Mouse (Mus musculus) urinary bladder, adult 2 months (tissue): Measurements from ENCODE around the gene Ctnnd2. TPM values are rescaled to one million over a fixed set of nuclear protein-coding genes. Genes with fewer than 3 reads are reported as not detected.
A peak's percentile ranks its signal among the peaks of the same experiment; 100 is the strongest.

ENCODE experiments used
- DNase-seq: peaks from one replicate; pipeline ENCODE4 v3.0.0; 2022; ENCODE audit warnings: low spot score
- polyA plus RNA-seq: library from polyadenylated mRNA; depleted of rRNA; stranded (reverse); fragments of >200 nt; gene quantifications from 2 replicates; pipeline ENCODE4 v1.2.3, GENCODE M21; 2012

The Ctnnd2 gene
- polyA plus RNA-seq, 1 experiment = 11.1 TPM

DNA sequence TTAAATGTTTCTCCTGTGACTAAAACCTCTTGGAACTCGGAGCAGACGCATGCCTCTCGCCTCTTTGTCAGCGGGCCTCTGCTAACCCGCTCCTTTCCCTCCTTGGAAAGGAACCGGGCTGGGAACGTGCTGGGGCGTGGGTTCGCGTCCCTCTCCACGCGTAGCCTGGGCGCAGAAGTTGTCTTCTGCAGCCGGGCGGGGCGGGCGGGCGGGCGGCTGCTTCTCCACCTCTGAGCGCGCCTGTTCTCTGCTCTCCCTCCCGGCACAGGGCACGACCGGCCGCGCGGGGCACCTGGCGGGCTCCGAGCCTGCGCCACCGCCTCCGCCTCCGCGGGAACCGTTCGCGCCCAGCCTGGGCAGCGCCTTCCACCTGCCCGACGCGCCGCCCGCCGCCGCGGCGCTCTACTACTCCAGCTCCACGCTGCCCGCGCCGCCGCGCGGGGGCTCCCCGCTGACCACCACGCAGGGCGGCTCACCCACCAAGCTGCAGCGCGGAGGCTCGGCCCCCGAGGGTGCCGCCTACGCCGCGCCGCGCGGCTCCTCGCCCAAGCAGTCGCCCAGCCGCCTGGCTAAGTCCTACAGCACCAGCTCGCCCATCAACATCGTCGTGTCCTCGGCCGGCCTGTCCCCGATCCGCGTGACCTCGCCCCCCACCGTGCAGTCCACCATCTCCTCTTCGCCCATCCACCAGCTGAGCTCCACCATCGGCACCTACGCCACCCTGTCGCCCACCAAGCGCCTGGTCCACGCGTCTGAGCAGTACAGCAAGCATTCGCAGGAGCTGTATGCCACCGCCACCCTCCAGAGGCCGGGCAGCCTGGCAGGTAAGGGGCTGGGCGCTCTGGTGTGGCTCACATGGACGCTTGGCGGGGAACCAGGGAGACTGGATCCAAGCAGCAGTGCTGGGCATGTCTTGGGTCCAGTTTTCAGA lies 474.4 kb downstream of the Ctnnd2 start:
- peak; percentile 28 for DNase-seq

DNA sequence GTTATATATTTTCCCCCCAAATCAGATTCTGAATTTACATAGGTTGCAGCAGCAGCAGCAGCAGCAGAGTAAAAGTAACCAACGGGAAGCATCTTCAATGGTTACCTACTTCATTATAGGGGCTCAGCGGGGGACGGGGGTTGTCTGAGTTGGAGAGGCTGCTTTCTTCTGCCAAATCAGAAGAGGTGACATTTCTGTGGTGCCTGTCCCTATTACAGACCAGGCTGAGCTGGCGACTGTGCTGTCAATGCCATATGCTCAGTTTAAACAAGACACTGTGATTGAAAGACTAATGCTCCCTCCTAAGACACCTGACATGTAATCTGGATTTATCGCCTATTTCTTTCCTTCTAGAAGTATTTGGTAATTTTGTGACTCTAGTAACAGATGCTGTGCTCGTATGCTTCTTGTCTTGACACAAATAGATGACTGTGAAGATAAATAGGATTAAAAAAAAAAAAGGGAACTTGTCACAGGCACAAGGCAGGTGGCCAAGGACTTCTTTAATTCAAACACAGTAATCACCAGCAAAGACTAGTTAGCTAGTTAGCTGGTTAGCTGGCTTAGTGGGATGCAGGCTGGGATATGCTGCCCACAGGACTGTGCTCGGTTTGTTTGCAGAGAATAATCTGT lies 475.4 kb downstream of the Ctnnd2 start:
- no peak for DNase-seq

DNA sequence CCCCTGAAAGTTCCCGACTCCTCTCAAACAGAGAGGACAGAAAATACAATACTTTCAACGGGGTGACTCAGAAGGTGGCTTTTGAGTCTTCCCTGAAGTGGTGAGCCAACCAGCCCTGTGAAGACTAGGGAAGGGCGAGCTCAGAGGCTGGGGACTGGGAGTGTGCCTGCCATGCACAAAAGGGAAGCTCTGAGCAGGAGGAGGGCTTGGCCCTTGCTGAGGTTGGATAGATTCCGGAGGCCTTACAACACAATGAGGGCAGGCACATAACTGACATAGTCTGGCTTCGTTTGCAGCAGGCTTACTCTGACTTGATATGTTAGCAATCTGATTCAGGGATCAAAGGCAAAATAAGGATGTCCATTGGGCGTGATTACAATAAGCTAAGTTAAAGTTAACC lies 477.6 kb downstream of the Ctnnd2 start:
- no peak for DNase-seq

DNA sequence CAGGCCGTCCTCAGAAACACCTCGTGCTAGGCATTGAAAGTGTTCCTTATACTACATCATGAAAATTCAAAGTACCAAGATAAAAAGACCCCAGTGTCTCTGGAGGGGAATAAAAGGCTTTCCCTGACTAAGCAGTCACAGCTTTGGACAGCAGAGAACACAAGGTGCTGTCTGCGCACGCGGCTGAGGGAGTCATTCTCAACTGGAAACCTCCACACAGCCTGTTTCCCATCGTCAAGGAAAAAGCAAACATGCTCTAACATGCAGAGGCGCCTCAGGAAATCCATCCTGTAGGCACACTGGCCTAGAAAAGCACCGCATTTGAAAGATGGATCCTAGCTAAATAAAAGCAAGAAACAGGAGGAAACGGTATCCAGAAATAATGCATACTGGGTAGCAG lies 483.0 kb downstream of the Ctnnd2 start:
- DNase-seq = no peak

DNA sequence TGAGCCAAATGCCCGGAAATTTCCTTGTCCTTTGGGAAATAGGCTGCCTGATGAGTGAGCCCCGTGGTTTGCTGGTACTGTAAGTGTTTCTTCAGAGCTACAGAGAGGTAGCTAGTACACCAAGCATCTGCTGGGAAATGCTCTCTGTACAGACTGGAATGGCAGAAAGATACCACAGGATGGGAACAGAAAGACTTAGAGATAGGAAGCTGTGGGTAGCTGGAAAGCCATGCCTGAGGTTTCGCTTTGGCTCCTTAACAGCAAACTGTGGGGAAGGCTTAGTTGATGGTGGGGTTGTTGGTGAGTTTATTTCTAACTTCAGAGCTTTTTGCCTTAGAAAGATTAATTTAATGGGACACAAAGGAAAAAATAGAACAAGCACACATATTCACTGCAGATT lies 485.2 kb downstream of the Ctnnd2 start:
- no peak for DNase-seq

DNA sequence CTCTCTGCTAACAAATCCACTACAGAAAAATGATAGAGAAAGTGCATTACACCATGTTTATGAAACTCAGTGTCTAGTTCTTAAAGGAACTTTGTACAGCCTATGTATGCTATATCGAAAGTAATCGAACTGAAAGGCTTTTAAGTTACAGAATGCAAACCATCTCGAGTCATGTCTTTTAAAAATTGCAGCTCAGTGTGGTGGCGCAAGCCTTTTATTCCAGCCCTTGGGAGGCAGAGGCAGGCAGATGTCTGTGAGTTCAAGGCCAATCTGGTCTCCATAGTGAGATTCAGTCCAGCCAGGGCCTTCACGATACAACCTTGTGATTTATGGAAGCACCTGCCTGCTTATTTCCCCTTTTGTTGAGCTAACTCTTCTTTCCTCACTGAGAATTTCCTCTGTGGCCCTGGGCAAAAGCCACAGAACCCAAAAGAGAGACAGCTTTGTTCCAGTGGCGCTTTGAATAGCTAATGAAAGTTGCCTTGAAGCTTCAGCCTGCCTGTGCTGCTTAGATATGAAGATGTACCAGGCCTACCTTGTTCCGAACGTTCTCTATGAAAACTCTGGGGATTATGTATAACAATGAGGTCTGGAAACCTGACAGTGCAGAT lies 488.3 kb downstream of the Ctnnd2 start:
- no peak for DNase-seq

DNA sequence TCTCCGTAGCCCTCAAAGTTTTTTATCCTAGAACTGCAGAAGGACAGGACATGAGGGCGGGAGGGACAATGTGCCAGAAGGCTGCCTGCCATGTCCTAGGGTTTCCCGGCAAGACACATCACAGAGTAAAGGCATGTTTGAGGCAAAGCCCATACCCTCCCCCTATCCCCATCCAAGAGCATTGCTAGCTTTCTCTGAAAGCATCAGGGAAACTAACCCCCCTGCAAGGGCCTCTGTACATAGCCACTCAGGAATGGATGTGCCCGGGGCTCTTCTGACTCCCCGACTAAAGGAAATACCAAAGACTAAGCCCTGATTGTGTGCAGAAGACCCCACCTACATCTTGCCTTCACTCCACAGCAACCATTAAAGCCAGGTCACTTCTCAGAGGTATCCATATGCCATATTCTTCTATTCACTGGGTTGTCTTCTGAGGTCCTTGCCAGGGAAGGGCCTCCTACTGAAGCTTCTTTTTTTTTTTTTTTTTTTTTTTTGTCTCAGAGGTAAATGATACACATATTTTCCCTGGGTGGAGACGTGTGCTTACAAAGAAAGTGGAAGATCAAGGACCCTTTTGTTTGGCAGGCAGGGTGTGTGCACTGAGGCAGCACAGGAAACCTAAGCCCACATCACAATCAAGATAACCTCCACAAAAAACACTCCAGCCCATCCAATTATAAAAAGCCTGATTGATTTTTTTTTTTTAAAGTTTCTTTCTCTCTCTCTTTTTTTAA lies 489.5 kb downstream of the Ctnnd2 start:
- DNase-seq = no peak

DNA sequence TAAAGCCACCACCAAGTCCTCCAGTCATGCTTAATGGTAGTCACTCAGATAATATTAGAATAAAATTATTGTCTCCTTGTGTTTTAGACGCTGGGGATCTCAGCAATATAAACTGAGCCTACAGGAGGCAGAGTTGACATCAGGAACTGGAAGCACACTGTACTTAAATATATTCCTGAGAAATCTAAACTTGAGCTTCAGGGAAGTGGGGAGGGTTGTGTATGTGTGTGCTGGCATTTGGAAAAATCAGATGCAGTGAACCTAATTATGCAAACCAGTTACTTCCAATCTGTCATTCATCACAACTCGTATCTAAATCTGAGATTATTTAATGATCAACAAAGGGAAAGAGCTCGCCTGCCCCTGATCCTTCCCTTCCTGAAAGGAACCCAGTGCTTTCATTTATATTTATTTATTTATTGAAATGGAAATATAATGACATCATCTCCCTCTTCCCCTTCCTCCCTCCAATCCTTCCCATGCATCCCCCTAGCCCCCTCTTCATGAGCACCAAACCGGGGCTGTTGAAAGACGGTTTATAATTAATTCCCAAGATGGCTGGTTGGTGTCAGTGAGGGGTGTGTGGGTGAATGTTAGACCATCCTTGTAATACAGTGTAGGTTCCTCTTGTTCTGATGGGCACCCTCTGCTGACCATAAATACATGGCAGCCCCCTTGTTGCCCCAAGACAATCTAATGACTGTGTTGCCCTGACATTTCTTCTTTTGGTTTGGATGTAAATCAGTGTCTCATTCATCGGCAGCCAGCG lies 495.6 kb downstream of the Ctnnd2 start:
- DNase-seq = no peak

DNA sequence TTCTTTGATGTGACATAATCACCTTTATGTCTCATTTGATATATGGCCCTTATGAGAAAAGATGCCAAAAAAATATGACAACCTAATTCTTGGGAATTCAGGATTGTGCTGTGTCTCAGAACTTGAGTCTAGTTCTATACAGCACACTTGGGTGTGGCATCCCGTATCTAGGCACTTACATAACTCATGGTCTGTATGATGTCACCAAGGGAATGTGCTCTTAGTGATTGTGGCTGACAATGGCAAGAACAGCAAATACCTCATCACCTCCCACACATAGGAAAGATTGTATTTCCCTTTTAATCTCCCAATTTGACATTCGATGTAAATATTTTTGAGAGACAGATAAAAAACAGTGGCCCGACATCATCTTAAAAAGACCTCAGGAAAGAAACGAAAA lies 509.5 kb downstream of the Ctnnd2 start:
- DNase-seq = no peak

DNA sequence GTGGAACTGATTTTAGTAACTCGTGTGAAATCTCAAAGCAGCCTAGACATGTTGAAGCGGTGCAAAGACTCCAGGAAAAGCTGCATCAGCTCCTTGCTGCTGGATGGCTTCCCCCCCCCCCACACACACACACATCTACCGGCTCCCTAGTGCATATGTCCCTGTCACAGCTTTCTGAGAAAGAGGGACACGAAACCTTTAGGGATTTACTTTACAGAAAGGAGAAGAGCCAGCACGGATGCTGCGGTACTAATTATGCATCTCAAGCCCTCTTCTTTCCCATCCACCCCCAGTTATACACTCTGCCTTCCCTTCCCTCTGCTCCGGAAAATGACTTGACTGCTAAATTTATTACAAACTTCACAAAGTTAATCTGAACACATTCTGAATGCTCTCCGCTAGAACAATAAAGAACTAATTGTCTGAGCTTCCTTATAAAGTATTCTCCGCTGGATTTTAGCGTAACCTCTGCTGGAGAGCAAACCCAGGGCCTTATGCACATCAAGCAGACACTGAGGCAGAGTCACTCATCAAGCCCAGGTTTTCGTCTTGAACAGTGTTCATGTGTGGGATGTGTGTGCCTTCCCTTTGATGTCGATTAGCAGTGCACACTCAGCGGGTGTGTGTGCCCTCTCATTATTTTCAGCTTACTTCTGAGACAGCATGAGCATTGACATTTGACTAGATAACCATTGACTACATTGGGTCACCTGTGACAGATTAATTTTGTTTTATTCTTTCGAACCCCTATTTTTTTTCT lies 510.1 kb downstream of the Ctnnd2 start:
- DNase-seq = no peak

DNA sequence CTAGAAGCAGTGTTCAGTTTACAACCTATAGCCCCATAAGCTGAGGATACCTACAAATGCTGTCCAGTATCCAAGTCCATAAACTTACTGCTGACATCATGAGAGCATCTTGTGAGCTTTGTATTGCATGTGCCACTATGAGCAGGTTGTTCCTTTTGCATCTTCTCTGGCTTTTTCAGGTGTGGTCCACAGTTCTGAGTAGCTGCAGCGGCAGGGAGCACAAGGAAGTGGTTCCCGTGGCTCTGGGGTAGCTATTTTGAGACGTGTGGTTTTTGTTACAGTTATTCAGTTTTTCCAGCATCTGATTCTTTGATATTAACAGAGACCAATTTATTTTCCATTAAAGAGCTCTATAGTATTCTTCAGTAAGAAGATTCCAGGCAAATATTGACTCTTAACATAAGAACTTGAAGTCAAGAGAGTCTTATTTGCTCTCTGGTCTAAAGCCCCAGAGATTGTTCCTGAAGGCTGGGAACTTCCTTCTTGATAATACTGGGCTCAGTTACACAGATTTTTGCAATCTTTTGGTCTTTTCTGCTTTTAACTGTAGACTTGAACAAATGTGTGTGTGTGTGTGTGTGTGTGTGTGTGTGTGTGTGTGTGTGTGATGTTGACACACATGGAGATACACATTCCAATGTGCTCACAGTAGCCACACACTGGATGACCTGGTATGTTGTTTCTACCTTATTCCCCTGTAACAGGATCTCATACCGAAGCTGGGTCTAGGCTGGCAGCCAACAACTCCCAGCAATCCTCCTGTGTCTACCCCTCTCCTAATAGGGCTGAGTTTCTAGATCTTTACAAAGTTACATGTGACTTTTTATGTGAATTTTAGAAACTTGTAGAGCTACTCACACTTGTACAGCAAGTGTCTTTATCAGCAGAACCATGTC lies 514.1 kb downstream of the Ctnnd2 start:
- DNase-seq = no peak

DNA sequence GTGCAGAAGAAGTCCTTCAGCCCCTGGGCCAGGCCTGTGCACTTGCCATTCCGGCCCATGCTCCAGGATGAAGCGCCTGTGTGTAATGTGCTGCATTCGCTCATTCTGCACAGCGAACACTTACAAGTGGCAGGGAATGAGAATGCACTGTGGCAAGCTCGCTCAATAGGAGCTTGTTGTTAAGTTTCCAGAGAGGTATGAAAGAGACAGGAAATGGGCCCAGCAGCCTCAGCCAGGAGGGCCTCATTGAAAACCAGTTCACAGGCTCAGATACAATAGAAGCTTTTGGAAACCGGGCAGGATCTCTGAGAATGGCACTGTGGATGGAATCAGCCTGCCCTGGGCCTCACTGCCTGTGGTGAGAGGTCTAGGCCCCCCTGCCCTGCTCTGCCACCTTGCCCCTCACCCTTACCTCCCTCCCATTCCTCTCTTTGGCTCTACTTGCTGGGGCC lies 521.4 kb downstream of the Ctnnd2 start:
- no peak for DNase-seq

DNA sequence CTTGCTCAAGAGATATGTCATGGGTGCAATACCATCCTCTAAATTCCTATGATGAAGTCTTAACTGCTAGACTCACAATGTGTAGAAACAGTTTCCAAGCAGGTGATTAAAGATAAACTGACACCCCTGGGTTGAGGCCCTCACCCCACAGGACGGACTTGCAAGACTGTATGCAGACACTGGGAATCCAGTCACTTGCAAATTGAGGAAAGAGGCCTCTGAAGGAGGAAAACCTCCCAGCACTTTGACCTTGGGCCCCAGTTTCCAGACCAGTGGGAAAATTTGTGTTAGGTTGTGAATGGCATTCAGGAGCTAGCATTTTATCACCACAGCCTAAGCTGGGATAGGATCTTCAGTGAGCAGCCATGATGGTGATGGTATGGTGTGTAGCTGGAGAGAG lies 521.9 kb downstream of the Ctnnd2 start:
- no peak for DNase-seq

DNA sequence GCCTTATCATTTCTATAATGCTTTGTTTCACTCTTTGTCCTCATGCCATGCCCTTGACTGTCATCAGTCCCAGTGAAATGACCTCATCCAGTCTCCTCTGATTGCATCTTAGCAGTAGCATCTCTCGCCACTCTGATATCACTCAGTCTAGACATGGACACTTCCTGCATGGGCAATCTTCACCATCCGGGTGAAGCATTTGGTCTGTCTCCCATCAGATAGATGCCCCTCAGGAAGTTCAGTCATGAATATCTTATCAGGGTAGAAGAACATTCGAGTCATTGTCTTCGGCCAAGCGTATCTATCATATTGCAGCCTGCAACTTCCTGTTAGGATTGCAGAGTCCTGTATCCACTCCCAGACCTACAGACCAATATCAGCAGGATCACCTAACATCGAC lies 523.5 kb downstream of the Ctnnd2 start:
- no peak for DNase-seq

DNA sequence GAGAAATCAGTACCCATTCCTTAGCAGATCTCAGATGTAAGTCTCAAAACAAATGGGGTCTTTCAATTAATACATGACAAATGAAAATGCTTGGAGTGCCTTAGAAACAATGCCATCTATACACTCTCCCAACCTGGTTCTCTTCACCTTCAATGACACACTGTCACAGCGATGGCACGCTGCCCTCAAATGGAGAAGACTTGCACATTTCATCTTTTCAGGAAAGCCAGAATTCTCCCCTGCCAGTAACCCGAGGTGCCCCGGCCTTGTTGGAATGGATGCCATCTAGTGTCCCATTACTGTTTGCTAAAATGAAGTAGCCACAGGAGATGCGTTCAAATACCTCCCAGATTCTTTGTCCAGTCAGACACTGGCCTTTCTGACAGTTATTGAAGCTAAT lies 525.0 kb downstream of the Ctnnd2 start:
- DNase-seq = no peak

DNA sequence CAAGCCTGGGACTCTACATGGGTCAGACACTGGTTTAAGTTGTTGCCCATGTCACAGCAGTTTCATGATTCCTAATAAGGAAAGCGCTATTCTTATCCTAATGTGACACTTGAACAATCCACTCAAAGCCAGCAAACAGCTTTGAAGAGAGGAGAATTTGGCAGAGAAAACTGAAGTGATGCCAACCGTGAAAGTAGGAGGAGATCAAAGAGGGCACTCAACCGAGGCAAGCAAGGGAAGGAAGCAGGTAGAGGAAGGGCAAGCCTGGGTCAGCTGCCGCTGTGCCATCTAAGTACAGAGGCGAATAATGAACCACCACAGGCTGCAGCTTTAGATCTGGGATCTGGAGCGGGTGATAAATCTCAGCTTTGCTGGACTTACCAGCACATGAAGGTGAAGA lies 528.4 kb downstream of the Ctnnd2 start:
- no peak for DNase-seq

DNA sequence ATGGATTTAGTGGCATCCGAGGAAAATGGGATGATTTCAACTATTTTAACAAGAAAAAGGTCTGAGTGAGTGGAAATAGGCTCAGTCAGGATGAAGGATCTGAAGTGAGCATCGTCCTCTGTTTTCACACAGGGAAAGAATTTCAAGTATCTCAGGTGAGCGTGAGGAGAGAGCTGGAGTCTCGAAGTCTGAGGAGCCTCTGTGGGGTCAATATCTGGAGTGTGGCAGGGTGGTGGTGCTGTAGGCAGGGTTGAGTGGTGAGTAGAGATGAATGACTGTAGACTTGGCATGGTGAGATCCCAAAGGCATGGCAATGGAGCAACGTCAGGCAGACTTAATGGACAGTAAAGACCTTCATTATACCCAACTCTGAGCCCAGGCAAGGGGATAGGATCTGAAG lies 529.2 kb downstream of the Ctnnd2 start:
- no peak for DNase-seq

DNA sequence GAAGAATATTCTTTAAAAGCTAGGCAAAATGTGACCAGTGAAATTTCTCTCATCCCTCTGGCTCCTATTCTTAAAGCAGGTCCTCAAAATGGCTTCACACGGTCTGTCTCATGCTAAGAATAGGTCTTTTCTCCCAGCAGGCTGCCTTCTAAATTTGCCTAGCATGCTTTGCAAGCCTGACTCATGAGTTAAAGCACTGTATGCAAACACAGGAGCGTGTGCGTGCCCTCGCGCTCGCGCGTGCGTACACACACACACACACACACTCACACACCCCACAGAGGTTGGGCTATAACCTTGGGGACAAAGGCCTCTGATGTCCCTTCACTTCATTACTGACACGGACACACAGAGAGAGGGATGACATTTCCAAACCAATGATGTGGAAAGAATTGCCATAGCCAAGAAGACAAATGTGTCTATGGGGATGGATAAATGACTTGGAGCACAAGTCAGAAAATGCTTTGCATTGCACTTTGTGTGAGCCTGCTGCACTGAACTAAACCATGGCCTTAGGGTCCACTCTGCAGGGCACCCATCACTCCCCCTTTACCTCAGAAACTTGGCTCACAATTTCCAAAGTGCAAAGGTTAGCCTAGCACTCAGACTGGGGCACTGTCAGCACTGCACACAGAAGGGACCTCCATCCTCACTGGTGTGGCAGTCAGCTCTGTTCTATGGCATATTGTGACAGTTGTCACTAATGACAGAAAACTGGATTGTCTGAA lies 536.8 kb downstream of the Ctnnd2 start:
- DNase-seq = no peak

DNA sequence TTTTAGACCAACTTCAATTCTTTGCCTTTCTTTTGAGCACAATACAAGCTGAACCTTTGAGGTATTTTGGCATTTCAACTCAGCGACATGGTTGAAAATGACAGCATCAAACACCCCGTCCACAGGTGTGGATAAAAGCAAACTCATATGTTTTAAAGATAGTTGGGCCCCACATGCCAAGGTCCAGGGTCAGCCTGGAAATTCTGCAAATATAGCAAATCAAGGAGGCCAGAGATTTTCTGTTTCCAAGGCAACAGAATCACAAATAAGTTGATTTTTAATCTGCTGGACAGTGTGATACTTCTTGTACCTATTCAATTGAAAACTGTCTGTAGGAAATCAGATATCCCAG lies 537.3 kb downstream of the Ctnnd2 start:
- no peak for DNase-seq
